Mouse (Mus musculus) brain, adult 2 months (tissue): ENCODE measurements around the gene Btbd16.
A peak's percentile ranks its signal among the peaks of the same experiment; 100 is the strongest.

Experiments used
- DNase-seq: peaks from one replicate; pipeline ENCODE4 v3.0.0; 2011; ENCODE audit warnings: low read depth, low spot score

Gene Btbd16

GRCm38 (mm10) chr7:130768151-130768550, 5.7 kb upstream of the Btbd16 start:
- no peak for DNase-seq

DNA sequence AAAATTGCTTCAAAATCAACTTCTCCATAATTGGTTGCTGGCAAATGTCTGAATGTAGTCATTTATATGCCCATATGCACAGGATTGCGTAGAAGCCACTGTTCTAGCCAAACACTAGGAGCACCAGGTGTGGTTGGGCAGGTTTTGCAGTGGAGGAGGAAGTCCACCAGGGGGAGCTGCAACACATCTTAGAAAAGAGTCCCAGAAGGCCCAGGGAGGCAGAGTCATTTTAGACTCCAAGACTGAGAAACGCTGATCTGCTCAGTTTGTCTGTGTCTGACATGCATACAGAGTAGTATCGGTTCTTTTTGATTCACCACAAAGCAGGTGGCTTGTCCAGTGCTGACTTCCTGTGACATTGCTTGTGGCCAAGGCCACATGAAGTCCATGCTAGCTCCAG, 3.2 kb upstream of the Btbd16 start:
- peak; percentile 91 for DNase-seq

GRCm38 (mm10) chr7:130773171-130773830, 568 bp upstream of the Btbd16 start:
- DNase-seq, result peak; percentile 42

GRCm38 (mm10) chr7:130780866-130781419, 7.1 kb downstream of the Btbd16 start:
- no peak for DNase-seq

- DNase-seq, result no peak
Measured at GRCm38 (mm10) chr7:130782501-130783050, 8.7 kb downstream of the Btbd16 start.

GRCm38 (mm10) chr7:130785923-130786575, 12.2 kb downstream of the Btbd16 start:
- no peak for DNase-seq

DNA sequence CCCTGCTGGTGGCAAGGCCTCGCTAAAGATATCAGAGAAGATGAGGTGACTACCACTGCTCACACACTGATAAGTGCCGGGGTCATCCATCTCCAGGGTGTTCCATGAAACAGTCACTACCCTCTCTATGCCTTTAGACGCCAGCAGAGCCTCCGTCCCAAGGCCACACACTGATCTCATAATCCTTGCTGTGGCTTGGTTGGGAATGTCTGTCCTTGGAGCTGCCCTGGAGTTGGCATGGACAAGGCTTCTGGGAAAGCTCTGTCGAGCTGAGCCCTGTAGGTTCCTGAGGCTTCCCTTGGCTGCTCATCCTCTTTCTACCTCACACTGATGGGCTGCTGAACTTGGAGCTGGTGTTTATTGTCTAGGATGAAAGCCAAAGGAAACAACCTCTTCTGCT, 12.8 kb downstream of the Btbd16 start:
- no peak for DNase-seq

DNA sequence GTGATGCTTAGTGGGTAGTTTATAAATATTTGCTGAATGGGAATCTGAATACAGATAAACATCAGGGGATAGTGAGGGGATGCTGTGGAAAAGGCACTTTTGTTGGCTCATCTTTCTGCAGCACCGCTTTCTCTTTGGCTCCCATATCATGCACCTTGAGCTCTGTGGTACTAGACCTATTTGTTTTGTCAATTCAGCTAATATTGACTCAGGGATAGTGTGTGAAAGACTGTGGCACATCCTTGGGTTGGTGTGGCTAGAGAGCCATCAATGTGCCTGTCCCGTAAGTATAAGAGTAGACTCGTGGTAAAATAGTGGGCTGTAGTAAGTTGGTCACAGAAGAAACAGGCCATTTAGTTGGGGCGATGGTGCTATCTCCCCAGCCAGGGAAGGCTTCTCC, 13.7 kb downstream of the Btbd16 start:
- no peak for DNase-seq

DNA sequence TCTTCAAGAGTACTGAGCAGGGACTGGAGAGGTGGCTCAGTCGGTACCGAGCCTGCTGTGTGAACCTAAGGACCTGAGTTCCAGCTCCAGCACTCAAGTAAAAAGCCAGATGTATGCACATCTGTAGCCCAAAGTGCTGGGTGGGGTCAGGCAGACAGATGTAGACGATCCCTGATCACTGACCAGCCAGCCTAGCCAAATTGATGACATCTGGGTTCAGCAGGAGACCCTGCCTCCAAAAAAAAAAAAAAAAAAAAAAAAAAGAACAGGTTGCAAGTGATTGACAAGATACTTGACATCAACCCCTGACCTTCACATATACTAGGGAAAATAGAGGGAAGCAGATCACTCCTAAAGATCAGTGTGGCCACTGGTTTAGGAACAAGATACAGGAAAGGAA, 15.1 kb downstream of the Btbd16 start:
- DNase-seq, result no peak

GRCm38 (mm10) chr7:130789456-130789855, 15.6 kb downstream of the Btbd16 start:
- DNase-seq, result no peak

- DNase-seq, result no peak
Measured at GRCm38 (mm10) chr7:130793671-130794070, 19.8 kb downstream of the Btbd16 start.

GRCm38 (mm10) chr7:130796786-130797185, 22.9 kb downstream of the Btbd16 start:
- peak; percentile 18 for DNase-seq

- no peak for DNase-seq
Measured at GRCm38 (mm10) chr7:130797524-130797923, 23.7 kb downstream of the Btbd16 start.

GRCm38 (mm10) chr7:130799418-130799817, 25.5 kb downstream of the Btbd16 start:
- DNase-seq, result no peak

DNA sequence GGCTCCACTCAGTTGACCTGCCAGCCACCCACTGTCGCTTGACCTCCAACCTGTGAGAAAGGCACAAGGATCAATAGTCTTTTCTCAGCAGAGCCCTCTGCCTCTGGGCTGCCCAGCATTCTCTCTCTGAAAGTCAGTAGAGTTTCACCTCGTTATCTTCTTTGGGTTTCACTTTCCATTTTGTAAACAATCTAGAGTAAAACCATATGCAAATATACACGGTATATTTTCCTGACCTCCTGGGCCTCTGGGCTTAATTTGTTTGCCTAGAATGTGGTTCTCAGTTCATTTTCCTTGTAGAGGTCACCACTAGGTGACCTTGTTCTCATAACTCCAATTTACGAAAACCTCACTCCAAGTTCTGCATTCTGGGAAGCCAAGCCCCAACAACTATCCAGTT, 26.8 kb downstream of the Btbd16 start:
- no peak for DNase-seq

- no peak for DNase-seq
Measured at GRCm38 (mm10) chr7:130801811-130802210, 27.9 kb downstream of the Btbd16 start.

DNA sequence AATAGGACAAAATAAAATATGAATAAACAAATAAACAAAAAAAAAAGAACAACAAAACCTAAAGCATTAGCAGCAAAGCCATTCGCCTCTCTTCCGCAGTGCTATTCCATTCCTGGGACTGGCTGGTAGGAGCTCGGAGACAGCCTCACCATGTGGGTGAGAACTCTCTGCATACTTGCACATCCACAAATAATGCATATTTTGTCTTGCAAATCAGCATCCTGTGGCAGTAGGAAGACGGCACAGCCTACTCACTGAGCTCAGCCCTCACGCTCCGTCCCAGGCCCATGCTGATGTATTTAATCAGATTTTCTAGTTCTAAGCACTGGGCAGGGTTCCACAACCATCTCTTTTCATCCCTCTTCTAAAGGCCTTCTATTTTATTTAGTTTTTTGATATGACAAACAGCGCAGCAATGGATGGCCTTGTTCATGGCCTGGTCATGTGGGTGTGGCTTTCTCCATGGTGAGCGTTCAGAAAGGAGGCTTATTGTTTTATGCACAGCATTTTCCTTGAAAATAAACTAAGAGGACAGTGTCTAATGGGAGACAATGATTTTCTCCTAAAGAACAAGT, 29.5 kb downstream of the Btbd16 start:
- DNase-seq, result peak; percentile 56

DNA sequence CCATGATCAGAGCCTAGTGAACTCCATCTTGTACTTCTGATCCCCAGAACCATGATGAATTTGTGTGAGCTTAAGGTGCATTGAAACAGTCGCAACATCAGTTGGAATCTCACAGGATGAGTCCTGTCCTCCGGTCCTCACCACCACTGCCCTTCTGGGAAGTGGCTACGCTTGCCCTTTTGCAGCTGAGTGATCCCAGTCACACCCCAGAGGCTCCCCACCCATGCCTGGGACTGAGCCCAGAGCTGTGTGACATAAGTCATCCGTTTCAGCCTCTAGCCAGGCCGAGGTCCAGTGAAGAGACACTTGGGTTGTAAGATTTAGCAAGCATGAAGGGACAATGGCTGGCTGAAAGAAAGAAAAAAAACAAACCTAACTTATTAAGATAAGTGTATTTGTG, 31.1 kb downstream of the Btbd16 start:
- DNase-seq, result peak; percentile 45

GRCm38 (mm10) chr7:130807749-130808148, 33.9 kb downstream of the Btbd16 start:
- peak; percentile 93 for DNase-seq

DNA sequence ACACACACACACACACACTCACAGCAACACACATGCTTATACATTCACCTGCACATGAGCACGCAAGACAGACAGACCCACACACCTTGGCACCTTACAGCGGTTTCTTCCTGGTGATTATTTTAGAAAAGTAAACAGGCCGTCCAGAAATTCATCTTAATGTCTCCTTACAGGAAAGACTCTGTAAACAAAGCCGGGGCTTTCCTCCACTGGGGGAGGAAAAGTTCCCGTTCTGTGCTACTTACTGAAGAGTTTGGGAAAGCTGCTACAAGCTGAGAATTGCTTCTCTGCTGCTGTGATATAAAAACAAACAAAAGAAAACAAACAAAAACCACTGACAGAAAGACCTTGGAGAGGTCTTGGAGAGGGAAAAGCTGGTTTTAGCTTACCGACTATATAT, 34.8 kb downstream of the Btbd16 start:
- DNase-seq, result no peak

DNA sequence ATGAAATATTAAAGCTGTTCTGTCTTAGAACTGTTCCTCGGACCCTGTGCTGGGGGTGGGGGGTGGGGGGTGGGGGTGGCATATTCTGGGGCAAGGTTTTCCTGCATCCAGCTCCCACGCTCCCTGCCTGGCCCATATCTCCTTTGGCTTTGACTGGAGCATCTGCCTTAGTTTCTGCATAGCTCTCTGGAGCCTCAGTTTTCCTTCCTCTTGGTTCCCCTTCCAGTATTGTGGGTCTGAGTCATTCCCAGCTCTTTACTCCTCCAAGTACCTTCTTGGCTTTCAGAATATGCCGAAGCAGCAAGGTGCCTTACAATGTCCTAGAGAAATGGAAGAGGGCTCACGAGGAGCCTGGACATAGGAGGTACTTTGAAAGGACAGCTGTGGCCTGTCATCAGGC, 36.4 kb downstream of the Btbd16 start:
- DNase-seq, result peak; percentile 61

DNA sequence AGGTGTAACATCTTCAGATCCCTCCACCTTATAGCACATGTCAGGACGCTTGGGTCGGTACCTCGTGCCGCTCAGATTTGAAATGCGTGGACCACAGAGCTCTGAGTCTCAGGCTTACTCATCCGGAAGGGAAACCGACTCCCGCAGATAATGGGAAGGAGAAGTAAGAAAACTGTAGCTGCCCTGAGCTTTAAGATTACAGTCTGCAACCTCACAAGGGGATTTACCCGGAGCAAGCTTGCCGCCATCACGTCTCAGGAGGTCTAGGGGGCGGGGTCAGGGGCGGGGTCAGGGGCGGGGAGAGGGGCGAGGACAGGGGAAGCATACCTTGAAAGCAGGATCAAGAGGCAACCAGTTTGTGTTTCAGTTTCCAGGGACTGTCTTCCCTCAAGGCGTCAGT, 38.5 kb downstream of the Btbd16 start:
- DNase-seq, result no peak

DNA sequence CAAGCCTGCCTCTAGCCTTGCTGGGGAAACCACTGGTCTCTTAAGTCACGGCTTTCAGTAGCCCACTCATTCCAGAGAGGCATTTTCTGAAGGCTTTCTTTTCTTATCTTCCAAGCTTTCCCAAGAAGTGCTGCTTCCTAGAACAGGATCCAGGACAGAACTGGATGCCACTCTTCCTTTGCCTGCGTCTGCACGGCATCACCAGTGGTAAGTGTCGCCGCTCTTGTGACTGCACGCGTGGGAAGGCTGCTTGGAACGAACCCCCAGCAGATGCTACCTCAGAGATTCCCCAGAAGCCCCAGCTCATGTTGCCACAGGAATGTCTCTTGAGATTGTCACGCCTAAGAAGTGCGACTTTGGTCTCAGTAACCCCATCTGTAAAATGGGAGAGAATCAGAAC, 41.7 kb downstream of the Btbd16 start:
- DNase-seq, result peak; percentile 75
